Mouse (Mus musculus) hindbrain, embryonic 13.5 days (tissue): ENCODE data around the gene Cmtm1. TPM values are rescaled to one million over a fixed set of nuclear protein-coding genes. Genes with fewer than 3 reads are reported as not detected.
"Not testable (repeated sequence)": the region's sequence is repeated elsewhere in the genome, so short reads cannot be mapped to it uniquely, and the experiment has no call there.

Source experiments
- ATAC-seq: fragments of 200-750 bp; cut with Nextera tagmentation; 2 replicates; pipeline ENCODE4 v1.8.0; 2017; ENCODE audit warnings: moderate TSS enrichment; ENCODE audit not compliant: low FRiP score
- H3K27ac ChIP-seq: fragments of 300-500 bp; sonication (generic); 2 replicates; pipeline ENCODE4 v1.5.1; 2015; ENCODE audit warnings: inconsistent platforms, mild to moderate bottlenecking, moderate library complexity
- H3K27me3 ChIP-seq: fragments of 300-500 bp; sonication (generic); 2 replicates; pipeline ENCODE4 v1.6.1; 2015; ENCODE audit warnings: mild to moderate bottlenecking, inconsistent platforms
- H3K36me3 ChIP-seq: fragments of 300-500 bp; sonication (generic); 2 replicates; pipeline ENCODE4 v1.6.1; 2015; ENCODE audit warnings: mild to moderate bottlenecking, inconsistent platforms
- H3K4me1 ChIP-seq: fragments of 300-500 bp; sonication (generic); replicated peaks from 2 replicates; pipeline ENCODE4 v1.6.1; 2015; ENCODE audit warnings: inconsistent platforms
- H3K4me2 ChIP-seq: fragments of 300-500 bp; sonication (generic); 2 replicates; pipeline ENCODE4 v1.6.1; 2015; ENCODE audit warnings: inconsistent platforms, mild to moderate bottlenecking, moderate library complexity
- H3K4me3 ChIP-seq: fragments of 300-500 bp; sonication (generic); 2 replicates; pipeline ENCODE4 v1.5.1; 2015; ENCODE audit warnings: mild to moderate bottlenecking, inconsistent platforms
- H3K9ac ChIP-seq: fragments of 300-500 bp; sonication (generic); 2 replicates; pipeline ENCODE4 v1.6.1; 2015; ENCODE audit warnings: mild to moderate bottlenecking, inconsistent platforms
- H3K9me3 ChIP-seq: fragments of 300-500 bp; sonication (generic); 2 replicates; pipeline ENCODE4 v1.6.1; 2016; ENCODE audit warnings: inconsistent platforms
- WGBS: fragments of 180-500 bp; shearing (Covaris S2); methylation state at CpG from one replicate; pipeline ENCODE4 v1.1.7; 2015; 5-methylcytosine and 5-hydroxymethylcytosine counted together
- polyA plus RNA-seq: library from polyadenylated mRNA; unstranded; fragments of >200 nt; fragmentation: Nextera tagmentation; extraction: Ambion mirVana; gene quantifications from 2 replicates; pipeline ENCODE4 v1.2.1, GENCODE M21; 2015

Gene Cmtm1
- polyA plus RNA-seq, 1 experiment from 2014 or later = not detected

GRCm38 (mm10) chr8:104340233-104341105 lies 30.5 kb upstream of the Cmtm1 start:
- Histone ChIP-seq H3K4me3 (peak overlapping the region; percentile 57), H3K36me3 (no peaks in the 10 kb centered on the region; the same call in 1 of the 2 replicates), H3K9me3 (no peaks in the 10 kb centered on the region), H3K4me1 (peaks cover 19% of the 10 kb centered on the region), H3K27me3 (no peaks in the 10 kb centered on the region), H3K9ac (peak overlapping the region; percentile 77), H3K4me2 (peak overlapping the region; percentile 86), H3K27ac (peak overlapping the region; percentile 58)
- ATAC-seq = peak; percentile 81
- under 1% methylated on average over 43 of the region's 54 CpGs for WGBS

DNA sequence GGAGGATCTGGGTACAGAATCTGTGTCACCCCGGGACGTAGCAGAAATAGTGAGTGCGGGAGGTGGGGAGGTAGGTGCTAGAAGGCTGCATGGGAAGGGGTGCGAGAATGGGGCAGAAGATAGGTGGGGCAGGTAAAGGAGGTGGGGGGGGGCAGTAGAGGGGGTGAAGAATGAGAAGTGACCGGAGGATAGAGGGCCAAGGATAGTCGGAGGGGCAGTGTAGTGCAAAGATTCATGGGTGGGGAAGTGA lies 30.0 kb upstream of the Cmtm1 start:
- Histone ChIP-seq H3K27ac (0 out of 2 replicates have a peak overlapping the region, but pooled peaks have one; percentile 58), H3K4me2 (peak overlapping the region; percentile 86), H3K4me1 (peaks cover 19% of the 10 kb centered on the region), H3K9ac (peak overlapping the region; percentile 77), H3K27me3 (no peaks in the 10 kb centered on the region), H3K4me3 (peak overlapping the region; percentile 57), H3K36me3 (no peaks in the 10 kb centered on the region), H3K9me3 (no peaks in the 10 kb centered on the region)
- WGBS = under 1% methylated on average over 6 of the region's 6 CpGs
- ATAC-seq = no peak; the same call in none of the 2 replicates

- ATAC-seq = no peak
- H3K27ac ChIP-seq = 0 out of 2 replicates have a peak within 1 kb of the TSS, but pooled peaks have one; percentile 58
- peak within 1 kb of the TSS; percentile 86 for H3K4me2 ChIP-seq
These were observed 29.5 kb upstream of the Cmtm1 start, which contains the start of gene Cmtm3 for GRCm38 (mm10) chr8:104339229-104339982. Gene Cmtm3 (plus strand): TSS chr8:104339410.

GRCm38 (mm10) chr8:104337890-104338289 lies 27.9 kb upstream of the Cmtm1 start:
- peaks cover 19% of the 10 kb centered on the region for H3K4me1 ChIP-seq
- no peaks in the 10 kb centered on the region for H3K27me3 ChIP-seq
- H3K4me2 ChIP-seq = no peak overlapping the region
- H3K9ac ChIP-seq = no peak overlapping the region
- whole genome bisulfite sequencing = 56% methylated on average over 3 of the region's 3 CpGs
- no peaks in the 10 kb centered on the region for H3K36me3 ChIP-seq
- ATAC-seq = no peak
- H3K27ac ChIP-seq = no peak overlapping the region
- H3K4me3 ChIP-seq = no peak overlapping the region
- no peaks in the 10 kb centered on the region for H3K9me3 ChIP-seq

More at GRCm38 (mm10) chr8:104339229-104339982, 29.5 kb upstream of the Cmtm1 start, which contains the start of gene Cmtm3:
- Histone ChIP-seq H3K4me1 (peaks cover 19% of the 10 kb centered on the region), H3K9ac (peak within 1 kb of the TSS; percentile 77), H3K27me3 (no peaks in the 10 kb centered on the region), H3K36me3 (no peaks in the 10 kb centered on the region), H3K4me3 (peak within 1 kb of the TSS; percentile 57), H3K9me3 (no peaks in the 10 kb centered on the region)
- 15% methylated on average over 16 of the region's 18 CpGs for WGBS

DNA sequence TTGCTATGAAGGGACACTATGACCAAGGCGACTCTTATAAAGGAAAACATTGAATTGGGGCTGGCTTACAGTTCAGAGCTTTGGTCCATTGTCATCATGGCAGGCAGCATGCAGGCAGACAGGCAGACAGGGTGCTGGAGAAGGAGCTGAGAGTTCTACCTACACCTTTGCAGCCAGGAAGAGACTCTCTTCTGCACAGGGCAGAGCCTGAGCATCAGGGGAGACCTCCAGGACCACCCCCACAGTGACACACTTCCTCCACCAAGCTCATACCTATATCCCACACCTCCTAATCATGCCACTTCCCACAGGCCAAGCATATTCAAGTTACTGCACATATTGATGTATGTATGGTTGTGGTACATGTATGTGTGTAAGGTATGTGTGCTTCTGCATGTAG lies 26.9 kb upstream of the Cmtm1 start:
- Histone ChIP-seq H3K9me3 (no peaks in the 10 kb centered on the region), H3K27ac (no peak overlapping the region), H3K4me3 (no peak overlapping the region), H3K9ac (no peak overlapping the region), H3K27me3 (no peaks in the 10 kb centered on the region), H3K4me2 (no peak overlapping the region), H3K4me1 (peaks cover 19% of the 10 kb centered on the region), H3K36me3 (no peaks in the 10 kb centered on the region)
- ATAC-seq = no peak
- 86% methylated on average over 1 of the region's 1 CpGs for WGBS

- no peaks in the 10 kb centered on the region for H3K27me3 ChIP-seq
- no peaks in the 10 kb centered on the region for H3K36me3 ChIP-seq
- WGBS = 74% methylated on average over 1 of the region's 1 CpGs
- H3K4me2 ChIP-seq = no peak overlapping the region
- no peak overlapping the region for H3K9ac ChIP-seq
- H3K4me3 ChIP-seq = no peak overlapping the region
- no peaks in the 10 kb centered on the region for H3K9me3 ChIP-seq
- ATAC-seq = no peak
- peaks cover under 1% of the 10 kb centered on the region; the same call in 1 of the 2 replicates for H3K4me1 ChIP-seq
- no peak overlapping the region for H3K27ac ChIP-seq
These were observed 24.3 kb upstream of the Cmtm1 start for GRCm38 (mm10) chr8:104334196-104334595.

- Histone ChIP-seq H3K4me2 (no peak overlapping the region), H3K36me3 (no peaks in the 10 kb centered on the region), H3K4me3 (no peak overlapping the region), H3K4me1 (no peaks in the 10 kb centered on the region), H3K9ac (no peak overlapping the region), H3K27me3 (no peaks in the 10 kb centered on the region), H3K9me3 (no peaks in the 10 kb centered on the region), H3K27ac (no peak overlapping the region)
- WGBS = 80% methylated on average over 5 of the region's 5 CpGs
- ATAC-seq = no peak
These were observed 23.8 kb upstream of the Cmtm1 start for GRCm38 (mm10) chr8:104333786-104334185.

- Histone ChIP-seq H3K9me3 (no peaks in the 10 kb centered on the region), H3K9ac (no peak overlapping the region), H3K36me3 (no peaks in the 10 kb centered on the region), H3K27ac (no peak overlapping the region), H3K27me3 (no peaks in the 10 kb centered on the region), H3K4me1 (no peaks in the 10 kb centered on the region), H3K4me3 (no peak overlapping the region), H3K4me2 (no peak overlapping the region)
- WGBS = 77% methylated on average over 5 of the region's 5 CpGs
- ATAC-seq = no peak
These were observed 23.0 kb upstream of the Cmtm1 start for GRCm38 (mm10) chr8:104332665-104333631.

DNA sequence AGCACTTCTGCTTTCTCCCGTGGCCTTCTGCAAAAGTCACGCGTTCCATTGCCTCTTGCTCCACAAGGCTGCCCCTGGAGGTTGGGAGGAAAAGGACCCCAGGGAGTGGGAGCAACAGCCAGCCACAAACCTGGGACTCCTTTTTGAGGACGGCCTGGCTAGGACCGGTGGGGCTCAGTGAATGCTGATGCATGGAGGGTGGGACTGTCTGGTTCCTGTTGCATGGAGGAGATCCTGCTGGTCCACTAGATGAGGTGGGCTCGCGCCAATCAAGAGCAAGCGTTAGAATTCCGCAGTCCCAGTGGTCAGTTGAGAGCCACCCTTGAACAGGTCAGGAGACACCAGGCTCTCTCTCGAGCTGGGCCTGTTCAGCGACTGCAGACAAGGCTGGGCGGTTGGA lies 12.0 kb upstream of the Cmtm1 start, which contains the start of gene Cmtm2b:
Cmtm2b (plus strand) TSS at position 301 of the 400 bp plus-strand sequence.
- not testable (repeated sequence) for H3K4me1 ChIP-seq, ATAC-seq, H3K9ac ChIP-seq, H3K36me3 ChIP-seq, H3K27me3 ChIP-seq, H3K4me3 ChIP-seq, H3K4me2 ChIP-seq, H3K9me3 ChIP-seq, H3K27ac ChIP-seq
- 93% methylated on average over 12 of the region's 12 CpGs for WGBS

DNA sequence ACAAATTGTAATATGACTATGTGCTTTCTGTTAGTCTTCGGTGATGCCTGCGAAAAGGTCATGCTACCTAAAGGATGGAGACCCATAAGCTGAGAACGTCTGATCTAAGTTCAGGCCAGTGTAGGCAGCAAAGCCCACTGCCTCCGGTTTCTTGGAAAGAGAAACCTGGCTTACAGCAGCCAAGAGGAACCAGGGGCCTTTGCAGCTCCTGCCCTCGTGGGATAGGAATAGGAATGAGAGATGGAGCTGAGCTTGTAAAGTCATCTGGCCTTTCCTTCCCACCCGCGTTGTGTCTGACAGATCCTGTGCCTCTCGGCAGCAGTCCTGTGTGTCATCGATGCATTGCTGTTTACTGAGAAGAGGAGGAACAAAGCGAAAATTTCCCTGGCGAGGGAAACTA lies 11.3 kb upstream of the Cmtm1 start, which contains the start of gene Gm11020:
Gm11020 (plus strand) TSS at position 301 of the 400 bp plus-strand sequence.
- H3K36me3 ChIP-seq, H3K9me3 ChIP-seq, H3K27ac ChIP-seq, H3K9ac ChIP-seq, ATAC-seq, H3K4me1 ChIP-seq, H3K4me3 ChIP-seq, H3K27me3 ChIP-seq, H3K4me2 ChIP-seq: not testable (repeated sequence)
- 90% methylated on average over 11 of the region's 11 CpGs for WGBS

DNA sequence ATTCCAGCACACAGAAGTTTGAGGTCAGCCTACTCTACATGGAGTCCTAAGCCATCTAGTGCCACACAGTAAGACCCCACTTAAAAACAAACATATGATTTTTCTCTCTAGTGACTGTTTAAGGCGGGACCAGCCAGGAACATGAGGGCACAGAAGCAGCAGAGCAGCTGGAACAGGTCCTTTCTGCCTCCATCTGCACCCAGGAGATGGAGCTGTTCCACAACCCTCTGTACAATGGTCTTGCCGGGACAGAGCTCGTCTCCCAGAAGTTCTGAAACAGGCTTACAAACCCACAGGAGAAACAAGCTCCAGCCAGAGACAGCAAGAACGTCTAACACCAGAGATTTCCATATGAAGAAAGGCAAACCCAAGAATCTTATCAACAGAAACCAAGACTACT lies 3.4 kb upstream of the Cmtm1 start:
- Histone ChIP-seq H3K4me1 (no peaks in the 10 kb centered on the region), H3K36me3 (no peaks in the 10 kb centered on the region), H3K4me3 (no peak overlapping the region), H3K27ac (no peak overlapping the region), H3K9me3 (no peaks in the 10 kb centered on the region), H3K4me2 (no peak overlapping the region), H3K9ac (no peak overlapping the region), H3K27me3 (no peaks in the 10 kb centered on the region)
- no peak for ATAC-seq
- WGBS = 77% methylated on average over 4 of the region's 4 CpGs
